Mouse (Mus musculus): ENCODE results near the gene Stat5a. TPM values are rescaled to one million over a fixed set of nuclear protein-coding genes. Genes with fewer than 3 reads are reported as not detected.

The Stat5a gene
- total RNA-seq, 1 experiment from 2014 or later: 52.7 TPM

DNA sequence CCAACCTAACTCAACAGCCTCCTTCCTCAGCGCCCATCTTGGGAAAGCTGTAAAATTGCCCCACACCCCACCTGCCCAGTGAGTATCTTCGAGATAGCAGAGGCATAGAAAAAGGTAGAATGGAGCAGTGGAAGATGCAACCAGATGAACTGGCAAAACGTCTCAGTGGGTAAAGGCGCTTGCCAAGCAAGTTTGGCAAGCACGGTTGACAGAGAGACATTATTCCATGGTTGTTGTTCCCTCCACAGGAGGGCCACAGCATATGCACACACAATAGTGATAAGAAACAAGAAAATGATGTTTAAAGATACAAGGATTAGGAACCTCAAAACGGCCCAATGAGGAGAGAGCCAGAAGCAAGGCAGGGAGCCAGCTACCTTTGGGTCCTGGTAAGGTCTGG, 1.2 kb upstream of the Stat5a start:
- ATAC-seq (replicated peaks; ENCODE audit: low read depth, poor library complexity, severe bottlenecking): no peak

DNA sequence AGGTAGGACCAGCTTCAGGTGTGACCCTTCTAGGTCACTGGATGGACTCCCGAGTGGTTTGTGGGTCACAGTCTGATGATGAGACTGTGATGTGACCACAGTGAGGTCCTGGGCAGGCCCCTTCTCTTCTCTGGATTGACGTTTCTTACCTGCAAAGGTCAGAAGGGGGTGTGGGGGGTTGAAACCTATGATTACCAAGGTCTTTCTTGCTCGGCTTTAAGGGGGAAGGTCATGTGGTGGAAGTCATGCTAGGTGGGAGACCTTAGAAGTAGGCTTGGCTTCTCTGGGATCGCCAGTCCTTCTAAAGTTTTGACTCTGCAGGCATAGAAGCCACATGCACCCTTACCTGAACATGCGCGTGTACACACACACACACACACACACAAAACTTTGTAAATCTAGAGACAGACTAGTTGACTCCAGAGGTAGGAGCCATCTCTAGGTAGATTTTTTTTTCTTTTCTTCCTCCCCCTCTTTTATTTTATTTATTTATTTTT, 476 bp downstream of the Stat5a start:
- no peak for ATAC-seq (replicated peaks; ENCODE audit: low read depth, poor library complexity, severe bottlenecking)

GRCm38 (mm10) chr11:100860198-100861048, 1.3 kb downstream of the Stat5a start:
- ATAC-seq (replicated peaks; ENCODE audit: low read depth, poor library complexity, severe bottlenecking): peak; percentile 88

- ATAC-seq (replicated peaks; ENCODE audit: low read depth, poor library complexity, severe bottlenecking): peak; percentile 21
Observed at GRCm38 (mm10) chr11:100861335-100861734, 2.2 kb downstream of the Stat5a start.

DNA sequence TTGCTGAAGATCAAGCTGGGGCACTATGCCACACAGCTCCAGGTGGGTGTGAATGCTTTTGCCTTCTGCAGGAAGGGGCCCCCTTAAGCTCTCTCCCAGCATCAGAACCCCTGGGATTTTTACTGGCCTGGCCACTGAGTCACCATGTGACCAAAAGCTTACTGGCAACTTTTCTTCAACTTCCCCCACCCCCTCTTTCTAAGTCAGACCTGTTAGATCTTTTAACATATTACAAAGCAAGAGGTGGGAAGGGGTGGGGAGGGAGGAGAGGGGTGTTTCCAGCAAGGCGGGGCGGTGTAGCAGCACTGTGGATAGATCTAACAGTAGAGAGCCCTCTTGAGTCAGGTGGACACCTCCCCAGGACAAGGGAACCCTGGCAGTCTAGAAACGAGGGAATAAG, 2.7 kb downstream of the Stat5a start:
- ATAC-seq (replicated peaks; ENCODE audit: low read depth, poor library complexity, severe bottlenecking): no peak

- no peak for ATAC-seq (replicated peaks; ENCODE audit: low read depth, poor library complexity, severe bottlenecking)
Observed at GRCm38 (mm10) chr11:100863141-100863540, 4.0 kb downstream of the Stat5a start.

GRCm38 (mm10) chr11:100865618-100866017, 6.5 kb downstream of the Stat5a start:
- peak; percentile 48 for ATAC-seq (replicated peaks; ENCODE audit: low read depth, poor library complexity, severe bottlenecking)

DNA sequence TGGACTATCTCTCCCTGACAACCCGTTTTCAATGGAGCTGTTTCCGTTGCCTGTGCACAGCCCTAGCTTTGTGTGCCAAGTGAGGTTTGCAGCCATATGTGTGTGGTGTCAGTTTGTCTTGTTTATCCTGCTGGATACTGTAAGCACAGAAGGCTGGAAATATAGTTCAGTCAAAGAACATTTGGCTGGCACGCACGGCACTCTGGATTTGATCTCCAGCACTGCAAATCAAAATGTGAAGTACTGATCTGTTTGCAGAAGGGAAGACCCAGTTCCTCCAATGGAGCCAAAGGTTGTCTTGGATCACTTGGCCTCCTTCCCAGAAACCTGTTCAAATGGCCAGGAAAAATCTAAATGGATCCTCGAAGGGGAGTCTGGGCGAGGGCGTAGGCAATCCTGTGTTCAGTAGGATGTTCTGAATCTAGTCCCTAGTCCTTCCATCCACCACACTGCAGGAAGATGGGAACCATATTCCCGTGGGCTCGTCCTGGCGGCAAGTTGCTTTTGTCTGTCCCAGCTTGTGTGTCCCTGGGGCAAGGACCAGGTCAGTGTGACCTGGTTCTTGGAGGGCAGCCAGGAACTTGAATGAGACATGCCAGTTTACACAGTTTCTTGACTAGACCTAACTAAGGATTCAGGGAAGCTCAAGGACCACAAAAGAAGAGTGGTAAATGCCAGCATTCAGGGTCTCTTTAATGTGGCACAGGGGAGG, 11.3 kb downstream of the Stat5a start:
- no peak for ATAC-seq (replicated peaks; ENCODE audit: low read depth, poor library complexity, severe bottlenecking)

DNA sequence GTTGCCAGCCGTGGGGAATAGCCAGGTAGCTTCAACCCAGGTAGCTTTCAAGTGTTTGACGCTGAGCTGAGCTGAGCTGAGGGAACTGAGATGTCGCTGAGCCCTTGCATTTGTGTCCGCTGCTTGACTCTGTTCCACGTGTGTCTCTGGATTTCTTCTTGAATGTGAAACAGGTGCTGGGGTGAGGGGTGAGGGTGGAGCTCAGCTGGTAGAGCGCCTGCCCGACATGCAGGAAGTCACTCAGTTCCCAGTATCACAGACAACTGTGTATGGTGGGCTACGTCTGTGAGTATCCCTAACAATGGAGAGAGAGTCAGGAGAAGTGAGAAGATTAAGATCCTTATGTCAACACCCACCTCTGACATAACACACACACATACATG, 11.8 kb downstream of the Stat5a start:
- no peak for ATAC-seq (replicated peaks; ENCODE audit: low read depth, poor library complexity, severe bottlenecking)

GRCm38 (mm10) chr11:100875761-100876160, 16.6 kb downstream of the Stat5a start:
- ATAC-seq (replicated peaks; ENCODE audit: low read depth, poor library complexity, severe bottlenecking): no peak

DNA sequence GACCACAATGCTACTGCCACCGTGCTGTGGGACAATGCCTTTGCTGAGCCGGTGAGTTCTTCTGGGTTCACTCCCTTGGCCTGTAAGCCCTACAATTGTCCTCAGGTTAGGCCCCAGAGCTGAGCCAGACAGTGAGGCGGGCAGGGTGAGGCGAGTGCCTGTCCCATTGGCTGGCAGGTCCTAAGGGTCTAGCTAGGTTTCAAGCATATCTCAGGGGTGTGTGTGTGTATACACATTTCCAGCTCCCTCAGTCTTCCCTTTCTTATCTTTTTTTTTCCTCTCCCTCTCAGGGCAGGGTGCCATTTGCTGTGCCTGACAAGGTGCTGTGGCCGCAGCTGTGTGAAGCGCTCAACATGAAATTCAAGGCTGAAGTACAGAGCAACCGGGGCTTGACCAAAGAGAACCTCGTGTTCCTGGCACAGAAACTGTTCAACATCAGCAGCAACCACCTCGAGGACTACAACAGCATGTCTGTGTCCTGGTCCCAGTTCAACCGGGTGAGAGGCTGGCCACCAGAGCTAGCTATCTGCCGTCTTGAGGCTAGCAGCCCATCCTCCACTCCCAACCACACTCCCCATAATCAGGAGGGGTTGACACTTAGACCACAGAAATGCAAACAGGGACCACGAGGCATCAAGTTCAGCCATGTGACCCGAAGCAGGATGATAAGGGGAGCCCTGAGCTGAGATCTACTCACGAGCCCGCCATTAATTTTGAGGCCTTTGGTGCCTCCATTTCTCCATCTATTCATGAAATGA, 20.3 kb downstream of the Stat5a start:
- peak; percentile 70 for ATAC-seq (replicated peaks; ENCODE audit: low read depth, poor library complexity, severe bottlenecking)

- ATAC-seq (replicated peaks; ENCODE audit: low read depth, poor library complexity, severe bottlenecking): no peak
Observed at GRCm38 (mm10) chr11:100883640-100884039, 24.5 kb downstream of the Stat5a start.

GRCm38 (mm10) chr11:100885472-100885871, 26.3 kb downstream of the Stat5a start:
- ATAC-seq (replicated peaks; ENCODE audit: low read depth, poor library complexity, severe bottlenecking): no peak

DNA sequence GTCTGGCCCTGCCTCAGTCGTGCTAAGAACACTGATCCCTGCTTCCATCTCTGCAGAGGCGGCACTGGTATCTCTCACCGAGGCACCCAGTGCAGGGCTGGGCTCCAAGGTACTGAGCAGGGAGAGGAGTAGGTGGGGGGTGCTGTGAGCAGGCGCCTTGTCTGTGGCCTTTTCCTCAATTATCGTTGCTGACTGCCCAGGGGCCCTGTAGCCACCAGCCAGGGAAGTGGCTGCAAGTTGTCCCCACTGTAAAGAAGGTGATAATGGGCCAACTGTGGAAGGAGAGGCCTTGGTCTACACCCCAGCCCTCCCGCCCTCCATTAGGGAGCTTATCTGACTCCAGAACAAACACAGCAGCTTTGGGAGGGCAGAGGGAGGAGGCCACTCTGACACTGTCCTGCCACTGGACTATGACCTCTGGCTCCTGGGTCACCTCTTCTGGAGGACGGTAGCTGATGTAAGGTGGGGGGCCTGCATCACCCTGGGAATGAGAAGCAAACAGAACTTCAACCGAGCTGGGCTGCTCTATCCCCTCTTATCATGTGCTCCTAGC, 27.1 kb downstream of the Stat5a start:
- ATAC-seq (replicated peaks; ENCODE audit: low read depth, poor library complexity, severe bottlenecking): no peak; the same call in 1 of the 2 replicates

DNA sequence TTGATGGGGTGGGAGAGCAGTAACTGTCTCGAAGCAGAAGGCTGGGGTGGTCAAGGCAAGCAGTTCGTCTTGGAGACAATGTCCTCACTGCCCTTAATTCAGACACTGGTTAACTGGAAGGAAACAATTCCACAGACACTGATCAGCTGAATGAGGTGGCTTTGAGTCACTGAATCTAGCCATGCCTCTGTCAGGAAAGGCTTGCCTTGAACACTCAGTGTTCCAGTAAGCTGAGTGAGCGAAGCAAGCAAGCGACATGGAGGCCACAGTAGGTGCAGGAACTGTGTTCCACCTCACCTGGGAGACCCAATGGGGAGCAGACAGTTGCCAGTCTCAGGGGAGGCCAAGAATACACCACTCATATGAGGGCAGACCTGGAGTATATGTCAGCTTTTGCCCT, 28.1 kb downstream of the Stat5a start:
- ATAC-seq (replicated peaks; ENCODE audit: low read depth, poor library complexity, severe bottlenecking): no peak

GRCm38 (mm10) chr11:100887764-100888163, 28.6 kb downstream of the Stat5a start:
- ATAC-seq (replicated peaks; ENCODE audit: low read depth, poor library complexity, severe bottlenecking): no peak

DNA sequence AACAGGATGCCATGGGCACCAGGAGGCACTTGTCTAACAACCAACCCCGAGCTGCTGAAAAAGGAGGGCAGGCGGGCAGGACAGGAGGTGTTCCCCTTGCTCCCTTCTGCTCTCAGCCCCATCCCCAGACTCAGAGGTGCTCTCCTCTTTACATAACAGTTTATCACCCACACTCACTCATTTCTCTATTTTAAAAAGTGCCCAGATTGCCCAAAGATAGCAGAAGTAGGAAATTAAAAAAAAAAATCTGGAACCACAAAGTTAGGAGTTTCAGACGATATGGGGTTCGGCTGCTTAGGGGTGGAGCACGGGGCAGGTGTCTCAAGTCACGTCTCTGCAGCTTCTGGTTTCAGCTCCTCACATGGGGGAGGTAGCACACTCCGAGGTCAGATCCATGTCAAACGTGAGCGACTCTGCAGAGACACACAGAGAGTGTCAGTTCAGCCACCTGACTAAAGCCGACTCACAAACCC, 29.2 kb downstream of the Stat5a start:
- ATAC-seq (replicated peaks; ENCODE audit: low read depth, poor library complexity, severe bottlenecking): 0 out of 2 replicates have a peak, but pooled peaks have one; percentile 7

GRCm38 (mm10) chr11:100890481-100890880, 31.3 kb downstream of the Stat5a start:
- ATAC-seq (replicated peaks; ENCODE audit: low read depth, poor library complexity, severe bottlenecking): no peak

- peak; percentile 68 for ATAC-seq (replicated peaks; ENCODE audit: low read depth, poor library complexity, severe bottlenecking)
Observed at GRCm38 (mm10) chr11:100891256-100892123, 32.3 kb downstream of the Stat5a start.

All from common myeloid progenitor, adult 5-6 weeks (primary cell).